Mouse (Mus musculus) embryo, embryonic 10 days (tissue): Measurements from ENCODE around the gene Ndufaf8.

Experiments used
- DNase-seq: peaks from one replicate; pipeline ENCODE4 v3.0.0-alpha.2; 2015; ENCODE audit warnings: low spot score

The Ndufaf8 gene

GRCm38 (mm10) chr11:120098588-120099511 lies at the start of gene Ndufaf8, which contains the start of gene Tepsin:
Ndufaf8 (plus strand) TSS chr11:120098928.
Tepsin (minus strand) TSS chr11:120098731.
- DNase-seq: peak; percentile 98

GRCm38 (mm10) chr11:120049067-120049466 lies 49.7 kb upstream of the Ndufaf8 start:
- no peak for DNase-seq

GRCm38 (mm10) chr11:120051124-120051811 lies 47.5 kb upstream of the Ndufaf8 start:
- no peak for DNase-seq

GRCm38 (mm10) chr11:120052274-120052673 lies 46.5 kb upstream of the Ndufaf8 start:
- no peak for DNase-seq

GRCm38 (mm10) chr11:120053846-120054245 lies 44.9 kb upstream of the Ndufaf8 start:
- DNase-seq: no peak

GRCm38 (mm10) chr11:120055953-120056732 lies 42.6 kb upstream of the Ndufaf8 start:
- DNase-seq: no peak

GRCm38 (mm10) chr11:120060634-120061033 lies 38.1 kb upstream of the Ndufaf8 start:
- DNase-seq: no peak

- DNase-seq: no peak
Observed at GRCm38 (mm10) chr11:120063326-120063725, 35.4 kb upstream of the Ndufaf8 start.

- no peak for DNase-seq
Observed at GRCm38 (mm10) chr11:120064006-120064667, 34.6 kb upstream of the Ndufaf8 start.

GRCm38 (mm10) chr11:120064668-120065040 lies 34.1 kb upstream of the Ndufaf8 start:
- no peak for DNase-seq

- peak; percentile 46 for DNase-seq
Observed at GRCm38 (mm10) chr11:120065291-120065690, 33.4 kb upstream of the Ndufaf8 start.

GRCm38 (mm10) chr11:120067834-120068233 lies 30.9 kb upstream of the Ndufaf8 start:
- DNase-seq: peak; percentile 53

GRCm38 (mm10) chr11:120069261-120069660 lies 29.5 kb upstream of the Ndufaf8 start:
- DNase-seq: peak; percentile 65

- DNase-seq: no peak
Observed at GRCm38 (mm10) chr11:120070286-120070930, 28.3 kb upstream of the Ndufaf8 start.

- DNase-seq: peak; percentile 76
Observed at GRCm38 (mm10) chr11:120071065-120071464, 27.7 kb upstream of the Ndufaf8 start.

GRCm38 (mm10) chr11:120071731-120072320 lies 26.9 kb upstream of the Ndufaf8 start:
- no peak for DNase-seq

GRCm38 (mm10) chr11:120072986-120073647 lies 25.6 kb upstream of the Ndufaf8 start:
- no peak for DNase-seq

GRCm38 (mm10) chr11:120076191-120076590 lies 22.5 kb upstream of the Ndufaf8 start:
- no peak for DNase-seq

GRCm38 (mm10) chr11:120080282-120080681 lies 18.4 kb upstream of the Ndufaf8 start:
- no peak for DNase-seq
